Mouse (Mus musculus): ENCODE data around the gene Safb2.

DNA sequence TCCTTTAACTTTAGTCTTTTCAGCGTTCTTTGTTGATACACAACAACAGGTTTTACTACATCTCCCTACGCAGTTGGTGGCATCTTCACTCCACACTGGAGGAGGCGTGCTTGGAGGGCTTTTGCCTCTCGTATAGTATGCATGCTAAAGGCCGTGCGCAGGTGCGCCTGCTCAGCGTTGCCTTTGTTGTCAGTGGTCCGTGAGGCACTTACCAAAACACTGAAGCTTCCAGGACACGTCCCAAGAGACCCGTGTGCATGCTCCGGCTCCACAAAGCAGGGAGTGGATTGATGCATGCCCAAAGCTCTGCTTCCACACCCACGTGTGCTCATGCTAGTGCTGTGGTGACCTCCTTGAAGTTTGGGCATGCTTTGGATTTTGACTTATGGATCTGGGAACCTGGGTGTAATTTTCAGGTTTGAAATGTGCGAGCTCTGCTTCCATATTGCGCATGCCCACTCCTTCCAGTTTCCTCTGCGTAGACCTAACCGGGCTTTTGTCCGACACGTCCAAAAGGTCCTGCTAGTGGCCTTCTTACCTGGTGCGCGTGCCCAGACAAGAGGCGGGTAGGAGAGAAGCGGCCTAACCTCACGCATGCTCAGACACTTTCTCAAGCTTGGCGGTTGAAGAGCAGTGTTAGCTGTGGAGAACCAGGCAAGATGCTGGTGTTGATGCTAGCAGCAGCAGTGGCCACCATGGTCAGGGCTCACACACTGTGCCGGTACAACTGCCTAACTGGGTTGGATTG is 43.3 kb upstream of the Safb2 start, which contains the start of gene Catsperd:
- TF ChIP-seq POLR2A (IDR thresholded peaks at IDR 0.05; ENCODE audit: low read depth, low read length), result no peak
- TF ChIP-seq CTCF (IDR thresholded peaks at IDR 0.05; ENCODE audit: extremely low read depth, insufficient read length, insufficient replicate concordance, low read depth, low read length), result no peak
